Mouse (Mus musculus): ENCODE measurements at regions not wholly inside any gene's neighbourhood (a gene's known extent, or its start where the extent isn't known, plus 50 kb on each side); places are given as distances from the start of the nearest gene placed in this dataset.

DNA sequence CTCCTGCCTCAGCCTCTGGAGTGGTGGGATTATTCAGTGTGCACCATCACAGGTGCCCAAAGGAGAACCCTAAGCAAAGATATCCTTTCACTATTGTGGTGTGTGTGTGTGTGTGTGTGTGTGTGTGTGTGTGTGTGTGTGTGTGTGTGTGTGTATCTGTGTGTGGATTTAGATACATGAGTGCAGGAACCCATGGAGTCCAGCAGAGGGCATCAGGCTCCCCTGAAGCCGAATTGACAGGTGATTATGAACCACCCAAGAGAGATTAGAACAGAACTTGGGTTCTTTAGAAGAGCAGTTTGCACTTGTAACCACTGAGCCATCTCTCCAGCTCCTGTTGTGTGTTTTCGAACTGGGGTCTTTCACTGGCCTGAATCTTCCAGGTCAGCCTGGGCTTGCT is 310.1 kb upstream of the Tbx3 start:
- no peak for TF ChIP-seq POLR2A (IDR thresholded peaks at IDR 0.05; ENCODE audit: insufficient read length, low read depth)
- no peak for TF ChIP-seq POLR2AphosphoS2 (IDR thresholded peaks at IDR 0.05; ENCODE audit: insufficient read length, low read depth)
- no peak for TF ChIP-seq USF1 (IDR thresholded peaks at IDR 0.05; ENCODE audit: low read depth)
- TF ChIP-seq E2F4 (IDR thresholded peaks at IDR 0.05; ENCODE audit: insufficient read depth) = no peak
- no peak for TF ChIP-seq CEBPB (IDR thresholded peaks at IDR 0.05; ENCODE audit: insufficient read depth, poor library complexity, severe bottlenecking)
